Mouse (Mus musculus): Measurements from ENCODE around the gene Got2.

GRCm38 (mm10) chr8:95906738-95907137 lies 18.4 kb upstream of the Got2 start:
- TF ChIP-seq POLR2A (IDR thresholded peaks at IDR 0.05; ENCODE audit: borderline replicate concordance, extremely low read depth, insufficient read depth, insufficient read length, poor library complexity, severe bottlenecking) (no peak), CTCF (IDR thresholded peaks at IDR 0.05; ENCODE audit: borderline replicate concordance, extremely low read depth, insufficient read depth, insufficient read length) (no peak)

Data from brain, embryonic 14.5 days (tissue).